Mouse (Mus musculus) ES-Bruce4 (cell line): ENCODE results near the gene D930007J09Rik.

Experiments used
- EP300 ChIP-seq: IDR thresholded peaks from 2 replicates; pipeline ENCODE4 v1.6.1; 2011; ENCODE audit warnings: low read depth, low read length; ENCODE audit not compliant: insufficient read depth
- POLR2A ChIP-seq: IDR thresholded peaks from one replicate; pipeline ENCODE4 v1.8.1; 2011; ENCODE audit warnings: low read length; ENCODE audit not compliant: insufficient read depth

- TF ChIP-seq POLR2A: no peak
- TF ChIP-seq EP300: no peak
Measured at GRCm38 (mm10) chr13:32799131-32799530, 3.5 kb downstream of the D930007J09Rik start.
